Mouse (Mus musculus) lung, postnatal 25 days (tissue): Measurements from ENCODE around the gene Fcnb.

Experiments
- DNase-seq: peaks from one replicate; pipeline ENCODE4 v3.0.0; 2022; ENCODE audit warnings: low spot score

Gene Fcnb

DNA sequence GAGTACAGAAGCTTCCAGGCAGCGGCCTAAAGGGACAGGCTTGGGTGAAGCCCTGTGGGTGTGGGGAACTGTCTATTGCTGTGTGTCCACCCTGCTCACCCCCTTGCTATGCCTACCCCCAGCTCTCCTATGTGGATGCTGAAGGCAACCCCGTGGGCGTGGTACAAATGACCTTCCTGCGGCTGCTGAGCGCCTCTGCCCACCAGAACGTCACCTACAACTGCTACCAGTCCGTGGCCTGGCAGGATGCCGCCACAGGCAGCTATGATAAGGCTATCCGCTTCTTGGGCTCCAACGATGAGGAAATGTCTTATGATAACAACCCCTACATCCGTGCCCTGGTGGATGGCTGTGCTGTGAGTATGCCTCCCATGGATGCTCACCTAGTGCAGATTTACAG, 52.2 kb downstream of the Fcnb start:
- no peak for DNase-seq

DNA sequence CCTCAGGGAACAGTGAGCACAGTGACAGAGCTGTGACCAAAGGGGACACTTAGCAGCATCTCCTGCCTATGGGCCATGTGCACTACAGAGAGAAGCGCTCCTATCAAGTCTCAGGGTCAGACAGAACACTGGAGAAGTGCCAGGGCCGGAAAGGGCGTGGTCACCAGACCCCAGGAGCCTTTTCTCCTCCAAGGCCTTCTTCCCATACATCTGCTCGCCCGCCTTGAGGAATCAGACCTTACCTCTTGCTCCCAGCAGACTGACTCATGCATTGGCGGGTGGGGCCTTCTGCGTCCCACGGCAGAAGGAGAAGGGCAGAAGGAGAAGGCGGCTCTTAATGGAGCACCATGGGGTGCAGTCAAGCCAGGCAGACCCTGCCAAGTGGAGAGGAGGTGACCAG, 52.8 kb downstream of the Fcnb start:
- no peak for DNase-seq
